Mouse (Mus musculus): Measurements from ENCODE around the gene Fkbp1b.
A peak's percentile ranks its signal among the peaks of the same experiment; 100 is the strongest.
"Not testable (repeated sequence)": the region's sequence is repeated elsewhere in the genome, so short reads cannot be mapped to it uniquely, and the experiment has no call there.

Fkbp1b gene

DNA sequence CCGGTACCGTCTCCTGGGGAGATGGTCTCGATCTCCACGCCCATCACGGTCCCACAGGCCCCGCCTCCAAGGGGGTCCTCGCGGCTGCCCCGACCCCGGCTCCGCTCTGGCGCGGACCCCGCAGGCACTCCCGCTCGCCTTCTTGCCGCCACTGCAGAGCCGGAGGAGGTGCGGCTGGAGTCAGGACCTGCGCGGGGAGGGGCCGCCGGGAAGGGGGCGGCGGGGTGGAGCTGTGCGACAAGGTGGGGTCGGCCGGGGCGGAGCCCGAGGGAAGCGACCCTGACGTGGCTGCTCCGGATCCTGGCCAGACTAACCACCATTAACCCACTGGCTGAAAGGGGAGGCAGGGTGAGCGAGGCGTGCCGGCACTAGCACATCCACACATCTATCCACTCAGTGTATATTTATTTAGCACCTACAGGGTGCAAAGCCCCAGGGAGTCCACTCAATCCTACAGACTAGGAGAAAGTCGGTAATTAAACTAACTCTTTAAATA, at the start of gene Fkbp1b:
TSS of gene Fkbp1b (minus strand) at position 200 of the 496 bp plus-strand sequence.
- peak; percentile 29 for DNase-seq

GRCm38 (mm10) chr12:4889891-4890290, 48.5 kb upstream of the Fkbp1b start:
- DNase-seq, result no peak

- no peak for DNase-seq
Measured at GRCm38 (mm10) chr12:4889251-4889650, 47.9 kb upstream of the Fkbp1b start.

DNA sequence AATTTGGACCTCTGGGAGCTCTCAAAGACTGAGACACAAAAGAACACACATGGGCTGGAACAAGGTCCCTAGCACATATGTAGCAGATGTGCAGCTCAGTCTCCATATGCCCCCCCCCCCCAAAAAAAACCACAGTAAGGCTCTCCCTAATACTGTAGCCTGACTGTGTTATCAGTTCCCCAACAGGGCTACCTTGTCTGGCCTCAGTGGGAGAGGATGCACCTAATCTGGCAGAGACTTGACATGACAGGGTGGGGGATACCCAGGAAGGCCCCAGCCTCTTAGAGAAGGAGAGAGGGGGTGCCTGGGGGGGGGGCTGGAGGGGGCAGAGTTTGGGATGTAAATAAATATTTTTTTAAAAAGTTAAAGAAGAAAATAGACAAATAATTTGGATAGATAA, 47.3 kb upstream of the Fkbp1b start:
- DNase-seq, result no peak

DNA sequence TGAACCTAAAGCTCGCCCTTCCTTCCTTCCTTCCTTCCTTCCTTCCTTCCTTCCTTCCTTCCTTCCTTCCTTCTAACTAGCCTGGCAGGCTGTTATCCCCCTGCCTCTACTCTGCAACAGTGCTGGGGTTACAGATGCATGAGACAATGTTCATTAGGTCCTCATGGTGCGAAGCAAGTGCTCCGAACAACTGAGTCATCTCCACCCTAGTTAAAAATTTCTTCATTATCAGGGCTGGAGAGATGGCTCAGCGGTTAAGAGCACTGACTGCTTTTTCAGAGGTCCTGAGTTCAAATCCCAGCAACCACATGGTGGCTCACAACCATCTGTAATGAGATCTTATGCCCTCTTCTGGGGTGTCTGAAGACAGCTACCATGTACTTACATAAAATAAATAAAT, 45.2 kb upstream of the Fkbp1b start:
- not testable (repeated sequence) for DNase-seq

DNA sequence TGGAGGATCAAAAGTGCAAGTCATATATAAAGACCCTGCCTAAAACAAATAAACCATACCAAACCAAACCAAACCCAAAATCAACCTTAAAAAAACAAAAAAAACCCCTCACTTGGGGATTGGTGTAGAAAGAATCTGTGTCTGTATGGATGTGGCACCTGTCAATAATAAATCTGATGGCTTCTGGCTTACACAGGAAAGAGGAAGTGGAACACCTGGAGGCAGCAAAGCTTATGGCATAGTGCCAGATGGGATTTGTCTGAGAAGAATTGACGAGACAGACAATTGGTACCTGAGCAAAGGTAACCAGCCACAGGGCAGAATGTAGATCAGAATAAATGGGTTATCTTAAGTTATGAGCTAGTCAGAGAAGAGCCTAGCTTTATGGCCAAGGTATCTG, 43.7 kb upstream of the Fkbp1b start:
- no peak for DNase-seq

DNA sequence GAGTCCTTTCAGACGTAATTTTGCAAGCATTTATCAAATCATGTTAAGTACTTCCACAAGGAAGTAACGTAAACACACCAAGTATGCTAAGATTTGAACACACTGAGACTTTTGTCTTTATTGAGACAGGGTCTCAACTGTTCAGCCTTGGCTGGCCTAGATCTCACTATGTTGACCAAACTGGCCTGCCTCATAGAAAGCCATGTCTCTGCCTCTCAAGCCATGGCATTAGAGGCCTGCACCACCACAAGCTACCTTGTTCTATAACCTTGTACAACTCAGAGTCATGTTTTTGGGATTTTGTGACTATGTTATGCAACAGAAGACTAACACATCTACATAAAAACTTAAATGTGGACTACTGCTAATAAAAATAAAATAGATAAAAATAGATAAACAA, 40.7 kb upstream of the Fkbp1b start:
- DNase-seq, result no peak

DNA sequence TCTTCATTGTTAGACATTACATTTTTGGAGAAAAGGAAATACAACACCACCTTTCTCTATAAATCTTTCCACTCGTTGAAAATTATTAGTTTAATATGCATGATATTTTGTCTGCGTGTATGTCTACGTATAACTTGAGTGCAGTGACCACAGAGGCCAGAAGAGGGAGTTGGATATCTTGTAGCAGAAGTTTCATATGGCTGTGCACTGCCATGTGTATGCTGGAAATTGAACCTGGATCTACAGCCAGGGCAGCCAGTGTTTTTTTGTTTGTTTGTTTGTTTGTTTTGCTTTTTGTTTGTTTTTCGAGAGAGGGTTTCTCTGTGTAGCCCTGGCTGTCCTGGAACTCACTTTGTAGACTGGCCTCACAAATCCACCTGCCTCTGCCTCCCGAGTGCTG, 37.7 kb upstream of the Fkbp1b start:
- DNase-seq, result no peak

- no peak for DNase-seq
Measured at GRCm38 (mm10) chr12:4878296-4878783, 36.9 kb upstream of the Fkbp1b start.

DNA sequence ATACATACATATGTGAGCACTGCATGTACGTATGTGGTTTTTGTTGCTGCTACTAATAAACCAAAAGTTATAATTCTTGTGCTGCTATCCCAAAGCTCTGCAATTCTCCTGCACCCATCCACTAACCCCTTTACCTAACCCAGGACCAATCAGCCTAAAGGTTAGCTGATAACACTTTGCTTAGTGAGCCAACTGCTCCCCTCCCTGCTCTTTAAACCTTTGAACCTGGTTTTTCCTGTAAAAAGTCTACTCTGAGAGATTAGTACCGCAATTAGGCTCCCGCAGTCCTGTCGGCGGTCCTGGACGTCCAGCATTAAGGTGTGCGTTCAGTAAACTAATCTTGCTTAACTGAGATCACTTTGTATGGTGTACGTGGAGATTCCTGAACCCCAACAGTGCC, 34.2 kb upstream of the Fkbp1b start:
- no peak for DNase-seq

- peak; percentile 68 for DNase-seq
Measured at GRCm38 (mm10) chr12:4874161-4874927, 33.0 kb upstream of the Fkbp1b start, which contains the start of gene Mfsd2b. Gene Mfsd2b (minus strand): TSS chr12:4874359.

- DNase-seq, result no peak
Measured at GRCm38 (mm10) chr12:4873531-4873930, 32.1 kb upstream of the Fkbp1b start.

DNA sequence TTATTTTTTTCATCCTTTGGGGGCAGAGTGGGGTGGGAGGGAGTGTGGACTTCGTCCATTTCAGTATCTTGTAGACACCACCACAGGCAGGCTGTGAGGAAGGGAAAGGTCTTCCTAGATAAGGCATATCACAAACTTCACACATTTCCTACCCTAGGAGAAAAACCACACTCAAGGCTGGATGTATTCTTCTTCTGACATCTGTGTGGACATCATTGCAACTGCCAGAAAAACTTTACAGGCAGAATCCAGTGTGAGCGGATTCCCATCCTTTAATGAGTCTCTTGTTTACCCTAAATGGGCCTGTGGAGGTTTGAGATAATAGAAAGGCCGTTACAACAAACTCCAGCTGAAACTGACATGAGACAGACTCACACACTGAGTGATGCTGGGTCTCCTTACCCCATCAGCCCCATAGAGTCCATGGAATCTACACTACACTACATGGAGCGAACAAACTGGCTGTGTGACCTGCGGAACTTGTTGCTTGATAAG, 31.6 kb upstream of the Fkbp1b start:
- no peak for DNase-seq

GRCm38 (mm10) chr12:4872273-4872672, 30.9 kb upstream of the Fkbp1b start:
- DNase-seq, result no peak

- no peak for DNase-seq
Measured at GRCm38 (mm10) chr12:4871260-4871659, 29.9 kb upstream of the Fkbp1b start.

DNA sequence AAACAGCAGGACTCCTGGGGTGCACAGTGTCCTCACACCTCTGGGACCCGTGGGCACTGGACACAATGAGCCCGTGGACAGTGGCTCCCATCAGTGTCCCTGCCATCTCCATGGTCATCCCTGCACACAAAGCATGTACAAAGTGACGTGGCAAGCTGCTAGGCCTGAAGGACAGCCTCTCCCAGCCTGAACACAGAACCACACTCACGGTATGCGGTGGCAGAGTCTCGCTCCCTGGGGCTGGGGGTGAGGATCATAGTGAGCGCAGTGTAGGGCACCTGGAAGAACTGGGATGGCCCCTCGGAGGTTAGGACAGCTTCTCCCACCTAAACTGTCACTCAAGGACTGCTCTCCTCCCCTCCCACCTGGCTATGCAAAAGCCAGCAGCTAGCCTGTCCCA, 27.5 kb upstream of the Fkbp1b start:
- no peak for DNase-seq

- DNase-seq, result no peak
Measured at GRCm38 (mm10) chr12:4864338-4864690, 22.9 kb upstream of the Fkbp1b start.

DNA sequence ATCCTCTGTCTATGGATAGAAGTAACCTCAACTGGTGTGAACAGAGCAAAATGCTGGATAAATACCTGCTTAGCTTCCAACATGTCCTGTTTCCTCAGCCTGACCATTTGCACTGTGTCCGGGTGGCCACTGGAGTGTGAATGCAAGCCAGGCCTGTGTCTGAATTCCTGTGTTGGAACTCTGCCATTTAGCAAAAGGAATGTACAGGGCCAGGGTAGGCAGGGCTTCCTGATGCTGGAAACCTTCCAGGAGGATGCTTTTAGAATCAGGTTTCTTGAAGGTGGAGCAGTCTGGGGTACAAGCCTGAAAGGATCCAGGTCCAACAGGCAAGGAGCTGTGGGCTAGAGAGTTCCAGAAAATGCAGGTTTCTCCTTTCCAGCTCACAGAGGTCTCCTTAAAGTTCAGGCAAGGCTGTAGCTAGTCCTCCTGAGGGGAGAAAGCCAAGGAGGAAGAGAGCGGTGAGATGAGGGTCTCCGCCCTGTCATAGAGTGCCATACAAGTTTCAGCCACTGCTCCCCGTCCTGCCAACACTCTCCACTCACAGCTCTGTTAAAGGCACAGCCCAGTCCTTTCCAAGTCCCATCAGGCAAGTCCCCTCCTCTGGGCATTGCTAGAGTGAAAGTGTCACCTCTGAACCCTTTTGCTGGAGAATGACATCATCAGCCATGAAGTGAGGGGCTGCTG, 22.4 kb upstream of the Fkbp1b start:
- DNase-seq, result peak; percentile 87

DNA sequence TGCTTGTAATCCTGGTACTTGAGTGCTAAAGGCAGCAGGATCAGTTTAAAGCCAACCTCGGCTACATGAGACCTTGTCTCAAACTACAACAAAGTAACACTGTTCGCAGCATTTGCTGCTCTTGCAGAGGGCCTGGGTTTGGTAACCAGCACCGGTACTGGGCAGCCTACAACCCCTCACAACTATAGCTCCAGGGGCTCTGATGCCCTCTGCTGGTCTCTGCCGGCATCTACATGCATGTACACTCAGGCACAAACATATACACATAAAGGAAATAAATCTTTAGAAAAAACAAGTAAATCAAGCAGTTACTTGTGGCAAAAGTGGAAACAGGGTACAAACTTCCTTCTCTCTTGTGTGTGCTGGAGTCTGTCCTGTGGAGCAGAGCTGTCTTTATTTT, 21.3 kb upstream of the Fkbp1b start:
- no peak for DNase-seq

GRCm38 (mm10) chr12:4859241-4859914, 18.0 kb upstream of the Fkbp1b start:
- DNase-seq, result no peak

GRCm38 (mm10) chr12:4856834-4857233, 15.4 kb upstream of the Fkbp1b start:
- no peak for DNase-seq

DNA sequence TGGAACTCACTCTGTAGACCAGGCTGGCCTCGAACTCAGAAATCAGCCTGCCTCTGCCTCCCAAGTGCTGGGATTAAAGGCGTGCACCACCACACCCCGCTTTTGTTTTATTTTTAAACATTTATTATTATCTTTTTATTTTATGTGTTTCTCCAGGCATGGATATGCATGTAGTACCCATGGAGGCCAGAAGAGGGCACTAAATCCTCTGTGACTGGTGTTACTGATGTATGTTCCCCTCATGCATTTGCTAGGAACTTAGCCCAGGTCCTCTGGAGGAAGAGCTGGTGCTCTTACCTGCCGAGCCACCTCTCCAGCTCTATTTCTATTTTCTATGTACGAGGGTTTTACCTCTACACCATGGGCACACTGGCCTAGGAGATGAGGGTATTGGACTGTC, 14.8 kb upstream of the Fkbp1b start:
- DNase-seq, result no peak

GRCm38 (mm10) chr12:4843741-4844140, 2.4 kb upstream of the Fkbp1b start:
- no peak for DNase-seq

Measured in kidney, adult 11 months (tissue).